Mouse (Mus musculus) myocyte (in vitro differentiated cells): Measurements from ENCODE around the gene Gm8104.
"Not testable (repeated sequence)": the region's sequence is repeated elsewhere in the genome, so short reads cannot be mapped to it uniquely, and the experiment has no call there.

ENCODE experiments used
- CEBPB ChIP-seq: IDR thresholded peaks from 2 replicates; pipeline ENCODE4 v1.6.1; 2011; ENCODE audit warnings: mild to moderate bottlenecking, moderate library complexity; ENCODE audit not compliant: poor library complexity, insufficient read depth, severe bottlenecking
- E2F4 ChIP-seq: IDR thresholded peaks from one replicate; pipeline ENCODE4 v1.6.1; 2011; ENCODE audit warnings: mild to moderate bottlenecking, control low read depth, moderate library complexity; ENCODE audit not compliant: insufficient read depth
- MAX ChIP-seq: IDR thresholded peaks from one replicate; pipeline ENCODE4 v1.6.1; 2011; ENCODE audit warnings: low read depth, mild to moderate bottlenecking, control low read depth
- MYOD1 ChIP-seq, 3 experiments: IDR thresholded peaks; one replicate each; pipeline ENCODE4 v1.6.1; 2011; ENCODE audit warnings: control low read depth in 2 of 3, low read depth in 2 of 3, mild to moderate bottlenecking in 2 of 3, moderate library complexity in 1 of 3; ENCODE audit not compliant: insufficient read length in 2 of 3, control insufficient read depth in 1 of 3
- MYOG ChIP-seq, 3 experiments: IDR thresholded peaks; one replicate each; pipeline ENCODE4 v1.6.1; 2011; ENCODE audit warnings: control low read depth in 2 of 3, low read depth in 2 of 3, mild to moderate bottlenecking in 2 of 3; ENCODE audit not compliant: insufficient read length in 2 of 3, control insufficient read depth in 1 of 3, insufficient read depth in 1 of 3
- POLR2A ChIP-seq: IDR thresholded peaks from one replicate; pipeline ENCODE4 v1.6.1; 2011; ENCODE audit warnings: low read depth, mild to moderate bottlenecking, control low read depth, moderate library complexity; ENCODE audit not compliant: insufficient read length
- POLR2AphosphoS2 ChIP-seq: IDR thresholded peaks from one replicate; pipeline ENCODE4 v1.6.1; 2011; ENCODE audit warnings: low read depth, control low read depth; ENCODE audit not compliant: insufficient read length
- REST ChIP-seq: IDR thresholded peaks from one replicate; pipeline ENCODE4 v1.6.1; 2011; ENCODE audit warnings: mild to moderate bottlenecking, control low read depth, moderate library complexity; ENCODE audit not compliant: insufficient read depth, insufficient read length
- SRF ChIP-seq: IDR thresholded peaks from one replicate; pipeline ENCODE4 v1.6.1; 2011; ENCODE audit warnings: low read depth; ENCODE audit not compliant: control insufficient read depth, insufficient read length
- TCF12 ChIP-seq: IDR thresholded peaks from one replicate; pipeline ENCODE4 v1.6.1; 2011; ENCODE audit warnings: mild to moderate bottlenecking, control low read depth; ENCODE audit not compliant: poor library complexity, insufficient read depth, severe bottlenecking
- TCF3 ChIP-seq: IDR thresholded peaks from one replicate; pipeline ENCODE4 v1.6.1; 2011; ENCODE audit warnings: low read depth, control low read depth; ENCODE audit not compliant: insufficient read length
- USF1 ChIP-seq: IDR thresholded peaks from one replicate; pipeline ENCODE4 v1.6.1; 2011; ENCODE audit warnings: low read depth, mild to moderate bottlenecking, control low read depth, moderate library complexity

GRCm38 (mm10) chr14:43100301-43100700 is at the start of gene Gm8104:
- TF ChIP-seq POLR2A; MYOD1 (IDR thresholded peaks at IDR 0.05; ENCODE audit: control insufficient read depth in 1 of 3, insufficient read length in 2 of 3, low read depth in 2 of 3); MAX; MYOG (IDR thresholded peaks at IDR 0.05; ENCODE audit: control insufficient read depth in 1 of 3, insufficient read depth in 1 of 3, insufficient read length in 2 of 3, low read depth in 2 of 3); REST; SRF; POLR2AphosphoS2; E2F4; TCF3; TCF12; USF1; CEBPB: not testable (repeated sequence)
